Mouse (Mus musculus) adrenal gland, postnatal 4 days (tissue): ENCODE results near the gene Blnk. TPM values are rescaled to one million over a fixed set of nuclear protein-coding genes. Genes with fewer than 3 reads are reported as not detected.

Experiments
- DNase-seq, 2 experiments: peaks; one replicate each; pipeline ENCODE4 v3.0.0; 2021 to 2022; ENCODE audit warnings: low spot score in 2 of 2, mixed read lengths in 2 of 2
- long read RNA-seq, 2 experiments: library from polyadenylated mRNA; stranded (forward); transcript quantifications; one replicate each; pipeline ENCODE4 v2.0.0; 2021
- total RNA-seq, 2 experiments: library from RNA; stranded (reverse); gene quantifications; 2 replicates each; pipeline ENCODE4 v1.2.3; 2021

Blnk gene
- 1 to 10 TPM; 1.2 to 2.5 TPM for total RNA-seq
- long read RNA-seq, experiment 1, partial matches to known transcripts, result 0 of 1 reads
- long read RNA-seq, experiment 1, other reads (novel, unspliced or antisense), result 0 of 1 reads
- long read RNA-seq, experiment 2, partial matches to known transcripts, result 0 of 3 reads
- long read RNA-seq, experiment 2, other reads (novel, unspliced or antisense), result 0 of 3 reads

DNA sequence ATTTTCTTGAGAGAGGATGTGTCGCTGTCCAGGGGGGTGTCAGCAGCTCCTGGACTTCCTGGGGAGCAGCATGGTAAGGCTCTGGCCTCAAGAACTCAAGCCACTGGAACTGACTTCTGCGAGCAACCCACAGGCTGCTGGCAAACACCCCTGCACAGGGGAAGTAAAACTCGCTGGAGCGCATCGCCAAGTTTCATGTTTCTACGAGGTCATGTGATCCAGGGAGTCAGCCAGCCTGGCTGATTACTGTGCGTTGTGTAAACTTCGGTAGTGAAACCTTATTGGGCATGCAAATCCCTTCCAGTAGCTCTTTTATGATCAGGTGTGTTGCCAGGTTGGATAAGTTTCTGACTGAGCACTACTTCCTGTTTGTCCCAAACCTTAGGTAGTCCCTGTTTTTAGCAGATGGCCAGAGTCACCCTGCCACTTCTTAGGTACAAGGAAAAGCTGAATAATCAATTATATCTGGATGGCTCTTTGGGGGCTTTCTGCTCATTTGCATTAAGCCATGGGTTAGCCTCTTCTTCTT is at the start of gene Blnk:
TSS of gene Blnk (minus strand) at position 479 of the 529 bp plus-strand sequence.
- no peak for DNase-seq

DNA sequence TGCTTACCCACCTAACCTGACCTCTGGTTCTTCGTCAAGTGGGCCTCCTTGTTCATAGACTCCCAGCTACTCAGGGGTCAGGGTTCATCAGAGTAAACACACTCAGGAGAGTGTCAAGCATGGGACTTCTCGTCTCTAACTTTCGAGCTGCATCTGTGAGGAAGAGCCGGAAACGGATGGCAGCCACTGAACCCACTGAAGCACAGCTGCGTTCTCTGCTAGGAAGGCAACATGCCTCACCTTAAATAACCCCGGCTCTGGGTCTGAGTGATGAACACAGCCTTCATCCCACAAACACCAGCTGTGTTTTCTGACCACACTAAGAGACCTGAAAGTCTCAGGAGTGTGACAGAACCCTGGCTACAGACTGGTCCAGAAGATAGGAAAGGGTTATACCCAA is 44.8 kb upstream of the Blnk start:
- no peak for DNase-seq

DNA sequence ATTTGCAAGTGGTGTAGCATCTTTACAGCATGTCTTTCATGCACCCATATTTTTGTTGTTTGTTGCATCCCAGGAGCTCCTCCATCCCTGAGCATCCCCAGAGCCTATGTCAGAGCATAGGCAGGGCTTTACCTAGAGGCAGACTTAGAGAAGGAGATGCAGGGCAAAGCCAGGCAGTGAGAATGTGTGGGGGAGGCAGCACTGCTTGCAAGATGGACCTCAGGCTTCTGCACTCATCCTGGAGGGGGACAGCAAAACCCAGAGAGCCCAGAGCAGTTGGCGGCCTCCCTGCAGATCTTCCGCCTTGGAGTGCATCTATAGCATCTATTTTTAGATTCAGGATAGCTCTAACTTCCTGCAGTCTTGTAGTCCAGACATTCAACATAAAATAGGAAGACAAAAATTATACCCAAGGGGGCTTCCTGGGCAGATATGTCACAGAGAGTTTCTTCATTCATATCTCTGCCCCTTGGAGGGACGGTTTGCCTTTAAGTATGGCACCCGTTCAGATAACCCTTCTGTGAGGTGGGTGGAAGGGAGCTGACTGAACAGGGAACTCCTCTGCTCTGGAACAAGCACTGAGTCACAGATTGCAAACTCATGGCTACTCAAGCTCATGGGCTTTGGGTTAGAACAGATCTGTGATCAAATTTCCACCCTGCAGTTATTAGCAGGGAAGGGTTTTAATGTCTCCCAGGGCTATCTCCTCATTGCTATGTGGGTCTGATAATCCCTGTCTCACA is 41.6 kb upstream of the Blnk start:
- DNase-seq, result no peak

DNA sequence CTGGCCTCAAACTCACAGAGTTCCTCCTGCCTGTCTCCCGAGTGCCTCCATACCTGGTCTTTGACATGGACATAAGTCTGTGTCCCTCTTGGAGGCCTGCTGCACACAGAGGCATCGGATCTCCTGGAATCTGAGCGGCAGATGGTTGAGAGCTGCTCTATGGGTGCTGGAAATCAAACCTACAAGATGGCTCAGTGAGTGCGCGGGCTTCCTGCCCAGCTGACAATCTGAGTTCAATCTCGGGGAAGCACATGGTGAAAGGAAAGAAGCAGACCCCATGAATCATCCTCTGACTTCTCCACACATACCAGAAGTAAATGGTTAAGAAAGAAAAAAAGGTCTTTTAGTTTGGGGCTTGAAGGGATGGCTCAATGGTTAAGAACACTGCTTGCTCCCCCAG is 37.5 kb upstream of the Blnk start:
- no peak for DNase-seq

DNA sequence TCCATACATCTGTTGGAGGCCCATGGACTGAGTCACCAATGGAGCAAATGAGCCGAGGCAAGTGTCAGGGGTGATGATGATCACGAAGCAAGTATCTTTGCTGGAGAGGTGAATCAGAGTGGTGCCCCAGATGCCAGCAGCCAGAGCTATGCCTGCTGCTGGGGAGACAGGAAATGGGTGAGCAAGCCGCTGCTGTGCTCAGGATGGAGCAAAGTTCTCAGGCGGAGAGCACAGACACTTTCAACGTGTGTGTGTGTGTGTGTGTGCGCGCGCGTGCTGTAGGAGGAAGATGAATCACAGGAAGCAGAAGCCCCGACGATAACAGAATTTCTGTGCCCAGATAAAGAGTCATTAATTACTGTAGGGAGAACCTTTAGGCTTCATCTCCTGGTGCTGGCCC is 36.7 kb upstream of the Blnk start:
- no peak for DNase-seq

DNA sequence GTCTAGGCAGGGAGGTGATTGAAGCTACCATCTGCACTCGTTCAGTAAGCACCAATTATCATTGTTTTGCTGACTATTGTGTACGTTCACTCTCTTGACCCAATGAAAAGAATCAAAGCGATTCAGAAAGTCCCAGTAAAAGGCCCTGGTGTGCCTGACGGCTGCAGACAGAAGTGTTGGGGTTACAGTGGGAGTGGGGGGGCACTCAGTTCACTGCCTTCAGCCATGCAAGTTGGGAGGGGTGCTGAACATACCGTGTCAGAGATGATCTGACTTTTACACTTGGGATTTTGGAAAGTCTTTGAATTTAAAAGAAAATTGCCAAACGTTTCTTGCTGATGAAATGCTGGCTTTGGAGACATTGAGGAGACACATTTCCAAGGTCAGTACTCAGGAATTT is 35.8 kb upstream of the Blnk start:
- DNase-seq, result no peak

DNA sequence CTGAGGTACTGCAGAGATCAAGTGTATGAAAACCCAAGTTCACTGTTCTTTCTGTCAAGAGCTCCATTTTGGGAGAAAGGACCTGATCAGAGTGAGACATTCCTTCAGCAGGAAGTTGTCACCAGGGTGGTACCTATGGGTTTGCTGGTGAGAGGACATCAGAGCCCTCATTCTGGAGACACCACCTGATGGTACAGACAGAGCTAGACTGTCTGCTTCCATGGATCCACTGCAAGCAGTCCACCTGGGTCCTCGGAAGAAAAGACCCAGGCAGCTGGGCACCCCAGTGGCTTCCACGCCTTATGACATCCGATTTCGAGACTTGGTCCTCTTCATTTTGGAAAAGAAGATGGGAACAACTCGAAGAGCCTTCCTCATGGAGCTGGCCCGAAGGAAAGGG is 34.9 kb upstream of the Blnk start, which contains the start of gene Dntt:
TSS of gene Dntt (plus strand) at position 57 of the 400 bp plus-strand sequence.
- no peak for DNase-seq

DNA sequence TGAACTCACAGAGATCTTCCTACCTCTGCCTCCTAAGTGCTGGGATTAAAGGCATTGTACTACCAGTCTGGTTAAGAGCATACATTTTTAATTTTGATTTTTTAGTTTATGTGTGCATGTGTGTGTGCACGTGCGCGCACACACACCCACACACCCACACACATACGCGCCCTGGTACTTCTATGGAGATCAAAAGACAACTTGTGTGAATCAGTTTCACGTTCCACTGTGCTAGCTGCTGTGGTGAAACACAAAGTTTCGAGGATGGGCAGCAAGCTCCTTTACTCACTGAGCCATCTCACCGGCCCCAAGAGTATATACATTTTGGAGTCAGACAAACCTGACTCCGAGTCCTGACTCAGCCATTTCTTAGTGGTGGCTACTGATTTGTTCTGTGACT is 33.3 kb upstream of the Blnk start:
- no peak for DNase-seq

DNA sequence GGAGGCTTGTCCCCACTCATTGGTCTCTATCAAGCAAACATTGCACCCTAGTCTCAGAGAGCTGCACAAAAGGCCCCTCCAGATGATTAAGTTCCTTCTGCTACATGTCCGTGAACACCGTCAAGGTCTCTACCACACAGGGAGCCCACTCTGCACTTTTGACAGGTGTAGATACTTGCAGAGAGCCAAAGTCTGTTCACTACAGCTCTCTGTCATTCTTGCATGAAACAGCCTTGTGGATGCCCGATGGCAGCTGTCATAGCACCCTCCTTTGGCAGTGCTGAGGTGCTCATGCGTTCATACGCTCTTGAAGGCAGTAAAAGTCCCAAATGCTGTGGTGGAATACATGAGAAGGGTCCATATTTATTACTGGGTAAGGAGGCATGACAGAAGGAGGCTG is 32.7 kb upstream of the Blnk start:
- DNase-seq, result no peak

DNA sequence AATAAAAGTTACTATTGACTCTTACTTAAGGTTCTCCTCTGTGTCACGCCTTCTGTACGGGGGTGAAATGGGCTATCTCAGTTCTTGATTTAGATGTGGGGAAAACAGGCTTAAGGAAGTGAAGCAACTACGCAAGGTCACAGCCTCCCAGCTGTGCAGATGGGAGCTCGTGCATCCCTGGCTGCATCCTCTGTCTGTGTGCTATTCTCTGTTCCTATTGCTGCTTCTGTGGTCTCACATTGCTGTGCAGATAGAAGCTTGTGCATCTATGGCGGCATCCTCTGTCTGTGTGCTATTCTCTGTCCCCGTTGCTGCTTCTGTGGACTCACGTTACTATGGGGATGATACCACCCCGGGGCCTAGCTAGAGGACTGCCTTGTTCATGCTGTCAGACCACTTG is 32.2 kb upstream of the Blnk start:
- no peak for DNase-seq

DNA sequence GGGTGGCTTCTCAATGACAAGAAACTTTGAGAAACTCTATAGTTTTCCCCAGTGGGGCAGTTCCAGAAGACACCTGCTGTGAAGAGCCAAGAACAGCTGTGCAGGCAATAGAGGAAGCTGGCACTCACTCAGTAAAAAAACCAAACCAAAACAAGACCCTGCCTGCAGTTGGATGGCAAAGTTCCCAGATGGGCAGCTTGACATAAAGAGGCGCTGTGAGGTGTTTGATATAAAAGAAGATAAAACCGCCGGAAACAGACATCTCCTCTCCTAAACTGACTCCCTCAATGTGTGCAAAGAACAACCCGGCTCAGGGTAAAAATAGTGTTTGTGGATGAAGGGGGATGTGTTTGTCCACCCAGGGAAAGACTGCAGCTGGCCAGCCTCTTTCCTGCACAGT is 27.9 kb upstream of the Blnk start:
- DNase-seq, result no peak

DNA sequence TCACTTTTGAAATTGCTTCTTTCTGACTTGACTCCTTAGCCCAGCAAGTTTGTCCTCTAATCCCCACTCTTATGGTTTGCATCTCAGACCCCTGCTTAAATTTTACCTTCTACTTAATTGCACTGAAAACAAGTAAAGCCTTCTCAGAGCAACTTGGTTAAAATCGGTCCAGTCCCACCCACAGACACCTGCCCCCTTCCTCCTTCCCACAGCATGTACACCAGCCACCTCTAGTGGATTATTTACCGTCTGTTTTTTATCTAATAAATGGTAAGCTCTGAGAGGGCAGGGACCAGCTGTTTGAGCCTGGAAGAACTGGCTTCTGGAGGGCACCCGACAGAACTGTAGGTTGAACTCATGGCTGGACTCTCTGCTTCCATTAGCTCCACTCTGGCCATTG is 26.2 kb upstream of the Blnk start:
- no peak for DNase-seq

DNA sequence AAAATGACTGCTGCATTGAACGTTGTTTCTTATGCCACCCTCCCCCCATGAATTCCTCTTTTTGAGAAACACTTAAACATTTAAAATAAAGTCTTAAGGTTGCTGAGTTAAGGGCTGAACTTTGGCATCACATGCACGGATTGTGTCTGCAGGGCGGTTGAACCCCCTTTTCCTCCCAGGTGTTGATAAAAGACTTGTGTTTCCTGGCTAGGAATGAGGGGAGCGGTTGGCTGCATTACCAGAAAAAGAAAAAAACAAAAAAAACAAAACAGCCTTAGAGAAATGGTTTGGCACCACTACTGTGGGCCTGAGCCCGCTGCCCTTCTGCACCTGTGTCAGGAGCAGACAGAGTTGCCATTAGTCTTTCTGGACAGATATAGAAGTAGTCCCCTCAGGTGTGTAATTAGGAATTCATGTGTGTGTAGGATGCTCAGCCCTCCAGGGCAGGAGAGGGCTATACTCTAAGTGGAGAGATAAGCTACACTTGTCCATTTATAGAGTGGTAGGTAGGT is 24.9 kb upstream of the Blnk start:
- no peak for DNase-seq

DNA sequence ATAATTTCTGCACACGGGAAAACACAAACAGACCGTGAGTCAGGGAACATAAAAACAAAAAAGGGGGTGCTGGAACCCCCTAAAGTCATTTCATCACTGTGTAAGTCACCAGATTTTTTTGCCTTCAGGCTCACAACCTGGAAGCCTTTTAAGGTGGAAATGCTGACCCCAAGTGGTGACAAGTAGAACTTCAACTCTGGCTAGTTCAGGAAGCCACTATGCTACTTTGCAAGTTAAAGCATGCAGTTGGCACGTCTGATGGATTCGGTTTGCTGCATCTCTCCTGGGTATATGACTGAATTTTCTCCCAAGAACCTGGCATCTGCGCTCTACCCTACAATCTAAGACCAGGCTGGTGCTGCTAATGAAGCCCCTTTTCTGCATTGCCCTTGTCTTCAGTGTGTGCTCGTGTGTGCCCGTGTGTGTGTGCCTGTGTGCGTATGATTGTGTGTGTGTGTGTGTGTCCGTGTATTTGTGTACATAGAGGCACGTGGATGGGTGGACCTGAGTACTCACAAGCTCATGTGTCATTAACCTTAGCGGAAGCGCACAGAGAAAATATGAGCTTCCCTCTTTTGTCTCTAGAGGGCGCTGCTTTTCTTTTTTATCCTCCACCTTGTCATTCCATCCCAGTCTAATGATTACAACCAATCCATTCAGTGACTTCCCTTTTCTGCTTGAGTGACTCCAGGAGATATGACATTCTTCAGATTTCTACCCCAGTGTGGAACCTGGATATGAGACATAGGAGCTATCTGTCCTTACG is 21.8 kb upstream of the Blnk start:
- DNase-seq, result no peak

DNA sequence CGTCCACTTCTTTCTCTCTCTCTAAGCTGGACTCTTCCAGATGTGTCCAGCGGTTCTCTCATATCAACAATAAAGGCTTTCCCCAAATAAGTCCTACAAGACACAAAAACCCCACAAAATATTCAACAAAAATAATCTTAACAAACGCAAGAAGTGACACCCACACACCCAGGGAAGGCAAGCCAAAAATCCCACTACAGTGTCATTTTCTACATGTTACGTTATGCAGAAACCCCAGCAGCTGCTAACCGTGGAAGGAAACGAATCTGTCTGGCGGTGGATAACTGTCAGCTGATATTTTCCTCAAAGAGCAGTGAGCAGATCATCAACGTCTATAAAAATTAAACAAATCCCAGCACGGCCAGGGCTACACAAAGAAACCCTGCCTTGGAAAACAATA is 19.7 kb upstream of the Blnk start:
- no peak for DNase-seq

DNA sequence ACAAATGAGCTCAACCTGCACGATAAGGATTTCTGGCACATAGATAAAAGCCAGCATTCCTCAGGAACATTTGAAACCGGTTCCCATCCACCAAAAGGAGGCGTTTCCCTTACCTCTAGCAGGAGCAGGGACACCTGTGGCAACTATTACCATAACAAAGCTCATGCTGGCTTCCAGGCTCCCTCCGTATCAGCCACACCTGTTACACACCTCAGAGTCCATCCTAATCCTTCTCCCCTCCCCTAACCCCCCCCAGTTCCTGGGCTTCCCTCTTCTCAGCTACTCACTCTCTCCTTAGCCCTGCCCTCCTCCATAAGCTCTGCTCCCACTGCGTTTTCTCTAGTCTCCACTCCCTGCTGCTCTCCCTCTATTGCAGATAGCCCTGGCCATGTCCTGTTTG is 19.3 kb upstream of the Blnk start:
- no peak for DNase-seq

DNA sequence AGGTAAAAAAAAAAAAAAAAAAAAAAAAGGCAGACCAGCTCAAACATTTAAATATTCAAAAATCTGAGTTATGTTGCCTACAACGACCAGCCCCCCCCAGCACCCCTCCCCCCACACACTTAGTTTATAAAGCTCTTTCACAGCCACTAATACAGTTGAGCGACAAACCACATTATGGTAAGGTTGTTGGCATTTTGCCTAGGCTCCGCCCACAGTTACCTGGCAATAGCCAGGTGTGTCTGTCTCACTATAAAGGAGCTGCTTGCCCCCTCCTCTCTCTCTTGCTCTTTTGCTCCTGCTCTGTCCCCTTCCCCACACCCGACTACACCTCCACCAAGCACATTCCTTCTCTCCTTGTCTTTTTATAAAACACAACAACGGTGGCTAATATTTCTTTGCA is 17.3 kb upstream of the Blnk start:
- no peak for DNase-seq

DNA sequence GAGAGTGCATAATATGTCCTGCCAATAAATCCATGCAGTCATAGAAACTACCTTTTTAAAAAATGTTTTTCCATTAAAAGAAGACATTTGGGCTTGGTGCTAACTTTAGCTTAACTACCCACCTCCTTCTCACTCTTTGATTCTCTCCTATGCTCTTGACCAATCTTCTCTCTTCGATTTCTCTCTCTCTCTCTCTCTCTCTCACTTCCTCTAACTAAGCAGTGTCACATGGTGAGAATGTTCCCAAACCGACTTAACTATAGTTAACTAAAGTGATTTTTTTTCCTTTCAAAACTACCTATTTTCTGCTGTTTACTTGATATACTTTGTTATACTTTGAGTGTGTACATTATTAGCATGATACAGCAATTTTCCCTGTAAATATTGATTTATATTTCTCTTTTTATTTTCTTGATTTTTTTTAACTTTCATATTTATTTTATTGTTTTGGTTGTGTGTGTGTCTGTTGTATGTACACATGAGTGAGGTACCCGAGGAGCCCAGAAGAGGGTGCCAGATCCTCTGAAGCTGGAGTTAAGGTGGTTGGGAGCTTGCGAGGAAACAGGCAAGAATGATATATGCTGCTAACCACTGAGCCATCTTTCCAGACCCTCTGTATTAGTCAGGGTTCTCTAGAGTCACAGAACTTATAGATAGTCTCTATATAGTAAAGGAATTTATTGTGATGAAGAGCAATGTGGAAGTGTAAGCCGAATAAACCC is 14.5 kb upstream of the Blnk start:
- DNase-seq, result no peak

DNA sequence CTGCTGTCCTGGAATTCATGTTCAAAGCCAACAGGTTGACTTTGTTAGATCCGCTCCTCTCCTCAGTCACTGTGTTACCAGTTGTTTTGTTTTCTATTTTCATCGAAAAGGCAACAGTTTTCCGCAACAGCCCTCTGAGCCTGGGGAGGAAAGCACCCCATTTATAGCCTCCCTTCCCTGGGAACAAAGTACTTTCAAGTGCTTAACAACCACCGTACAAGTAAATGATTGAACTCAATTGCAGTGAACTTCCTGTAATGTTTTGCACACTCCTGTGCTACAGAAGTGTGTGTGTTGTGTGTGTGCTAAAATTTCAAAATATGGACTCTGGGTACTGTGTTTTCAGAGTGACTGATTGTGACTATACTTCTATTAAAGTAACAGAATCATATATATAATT is 13.4 kb upstream of the Blnk start:
- no peak for DNase-seq

DNA sequence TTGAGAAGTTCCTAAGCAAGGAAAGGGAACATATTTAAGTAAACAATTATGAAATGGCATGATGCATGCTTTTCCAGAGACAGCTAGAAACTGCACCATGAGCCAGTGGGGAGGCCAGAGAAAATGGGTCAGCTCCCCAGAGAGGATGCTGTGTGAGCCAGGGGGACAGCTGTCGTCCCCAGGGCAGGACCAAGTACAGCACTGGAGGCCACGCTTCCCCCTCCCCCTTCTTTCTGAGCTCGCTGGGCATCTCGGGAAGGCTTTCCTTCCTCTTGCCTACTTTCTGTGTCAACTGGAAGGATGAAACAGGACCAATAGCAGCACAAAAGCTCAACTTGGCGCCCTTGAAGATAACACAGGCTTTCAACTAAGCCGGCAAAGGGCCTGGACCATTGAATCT is 13.0 kb upstream of the Blnk start:
- DNase-seq, result no peak

DNA sequence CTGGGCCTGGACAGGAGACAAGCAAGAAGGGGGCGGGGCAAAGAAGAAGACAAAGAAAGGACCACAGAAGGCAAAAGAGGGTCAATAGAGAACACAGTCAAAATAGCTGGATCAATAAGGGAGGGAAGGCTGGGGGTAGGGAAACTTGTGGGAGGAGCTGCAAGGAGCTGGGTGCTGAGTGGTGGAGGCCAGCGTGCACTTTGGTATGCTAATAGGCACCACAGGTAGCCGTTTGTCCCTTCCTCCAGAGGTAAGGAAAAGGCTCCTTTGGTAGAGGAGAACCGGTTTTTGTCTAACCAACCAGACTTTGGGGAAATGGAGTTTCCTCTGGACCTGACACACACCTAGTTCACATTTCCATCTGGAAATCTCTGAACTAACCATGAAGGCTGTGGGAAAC is 12.3 kb upstream of the Blnk start:
- DNase-seq, result no peak
